Mouse (Mus musculus) liver, embryonic 14.5 days (tissue): Measurements from ENCODE around the gene Mogat1.

Experiments used
- CTCF ChIP-seq: IDR thresholded peaks from 2 replicates; pipeline ENCODE4 v1.5.1; 2016; ENCODE audit warnings: antibody characterized with exemption, low read depth, control low read depth
- EP300 ChIP-seq: IDR thresholded peaks from 2 replicates; pipeline ENCODE4 v1.6.1; 2016; ENCODE audit warnings: antibody characterized with exemption, low read depth

DNA sequence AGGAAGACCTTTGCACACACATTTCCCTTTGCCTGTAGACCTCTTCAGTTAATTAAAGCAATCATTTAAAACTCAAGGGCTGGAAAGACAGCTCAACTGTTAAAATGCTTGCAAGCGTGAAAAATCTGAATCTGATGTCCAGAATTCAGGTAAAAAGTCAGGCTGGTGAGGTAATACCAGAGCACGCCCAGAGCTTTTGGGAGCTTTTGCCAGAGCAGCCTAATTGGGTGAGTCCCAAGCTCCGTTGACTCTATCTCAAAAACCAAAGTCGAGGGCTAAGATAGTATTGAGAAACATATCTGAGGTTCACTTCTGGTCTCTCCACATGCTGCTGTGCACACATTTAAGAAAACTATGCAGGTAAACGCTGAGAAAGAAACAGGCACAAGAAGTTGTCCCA, at the start of gene Mogat1:
- no peak for TF ChIP-seq CTCF
- no peak for TF ChIP-seq EP300
